Mouse (Mus musculus): ENCODE results near the gene Klf11.

Klf11 gene

DNA sequence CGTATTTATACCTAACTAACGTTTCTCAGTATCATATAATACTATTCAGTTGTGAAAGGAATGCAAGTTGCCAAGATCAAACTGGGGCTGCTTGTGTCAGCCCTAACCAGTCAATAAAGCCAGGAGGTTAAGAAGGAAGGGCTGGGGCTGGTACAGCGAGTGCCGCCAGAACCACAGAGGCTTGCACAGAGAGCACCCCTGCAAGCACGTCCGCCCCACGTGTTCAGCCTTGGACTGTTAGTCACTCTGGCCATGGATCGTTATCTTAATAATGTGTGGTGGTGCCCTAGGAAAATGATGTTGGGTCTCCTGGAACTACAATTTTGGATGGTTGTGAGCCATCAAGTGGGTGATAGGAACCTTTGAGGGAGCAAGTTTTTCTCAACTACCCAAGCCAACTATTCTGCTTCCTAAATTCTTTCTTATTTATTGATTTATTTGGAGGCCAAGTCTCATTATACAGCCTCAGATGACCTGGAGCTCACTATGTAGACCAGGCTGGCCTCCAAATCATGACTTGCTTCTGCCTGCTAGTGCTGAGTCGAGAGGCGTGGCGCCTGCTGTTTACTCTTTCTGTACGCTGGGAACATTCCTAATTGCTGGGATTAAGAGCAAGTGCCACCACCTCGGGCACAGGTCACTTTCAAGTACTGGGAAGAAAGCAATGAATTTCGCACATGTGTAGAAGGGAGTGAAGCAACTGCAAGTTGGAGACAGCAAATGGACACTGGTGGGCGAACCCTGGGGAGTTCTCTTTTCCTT is 54.6 kb downstream of the Klf11 start:
- DNase-seq = no peak

DNA sequence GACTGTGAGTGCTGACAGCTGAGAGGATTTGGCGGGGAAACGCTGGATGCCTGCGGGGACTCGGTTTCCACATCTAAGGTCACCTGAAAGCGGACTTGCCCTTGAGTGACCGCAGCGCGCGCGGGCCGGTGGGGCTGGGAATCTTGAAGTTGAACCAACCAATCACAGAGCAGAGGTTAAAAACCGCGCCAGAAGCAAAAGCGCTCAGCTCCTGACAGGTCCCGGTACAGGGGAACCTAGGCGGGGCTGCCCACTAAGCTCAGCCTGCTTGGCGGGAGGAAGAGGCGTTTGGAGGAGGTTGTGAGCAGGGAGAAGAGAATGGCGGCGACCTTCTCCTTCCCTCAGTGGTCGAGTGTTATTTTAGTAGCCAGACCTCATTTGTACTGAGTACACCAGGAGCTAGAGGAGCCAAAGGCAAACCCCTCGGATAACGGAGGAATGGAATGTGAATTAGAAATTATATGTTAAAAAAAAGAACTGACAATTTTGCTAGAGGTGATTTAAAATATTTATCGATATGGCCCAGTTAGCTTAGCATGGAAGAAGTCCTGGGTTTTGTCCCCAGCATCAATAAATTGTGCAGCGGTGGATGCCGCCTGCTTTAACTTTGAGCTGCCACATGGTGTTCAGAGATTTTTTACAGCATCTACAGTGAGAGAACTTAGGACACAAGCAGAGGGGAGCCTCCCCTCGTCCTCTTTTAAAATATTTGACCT is 55.8 kb downstream of the Klf11 start:
- no peak for DNase-seq

DNA sequence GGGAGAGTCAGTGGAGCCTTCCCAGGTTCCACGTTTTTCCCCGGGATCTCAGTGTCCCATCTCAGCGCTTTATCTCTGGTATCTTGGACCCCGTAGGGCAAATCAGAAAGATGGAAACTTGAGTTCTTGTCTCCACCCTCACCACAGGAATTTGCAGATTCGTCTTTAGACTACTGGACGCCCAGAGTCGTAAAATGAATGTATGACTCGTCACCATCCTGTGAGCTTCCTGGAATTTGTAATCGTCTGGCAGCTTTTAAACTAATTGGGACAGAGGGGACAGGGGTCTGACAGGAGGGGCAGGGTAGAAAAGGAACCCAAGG is 56.4 kb downstream of the Klf11 start:
- no peak for DNase-seq

DNA sequence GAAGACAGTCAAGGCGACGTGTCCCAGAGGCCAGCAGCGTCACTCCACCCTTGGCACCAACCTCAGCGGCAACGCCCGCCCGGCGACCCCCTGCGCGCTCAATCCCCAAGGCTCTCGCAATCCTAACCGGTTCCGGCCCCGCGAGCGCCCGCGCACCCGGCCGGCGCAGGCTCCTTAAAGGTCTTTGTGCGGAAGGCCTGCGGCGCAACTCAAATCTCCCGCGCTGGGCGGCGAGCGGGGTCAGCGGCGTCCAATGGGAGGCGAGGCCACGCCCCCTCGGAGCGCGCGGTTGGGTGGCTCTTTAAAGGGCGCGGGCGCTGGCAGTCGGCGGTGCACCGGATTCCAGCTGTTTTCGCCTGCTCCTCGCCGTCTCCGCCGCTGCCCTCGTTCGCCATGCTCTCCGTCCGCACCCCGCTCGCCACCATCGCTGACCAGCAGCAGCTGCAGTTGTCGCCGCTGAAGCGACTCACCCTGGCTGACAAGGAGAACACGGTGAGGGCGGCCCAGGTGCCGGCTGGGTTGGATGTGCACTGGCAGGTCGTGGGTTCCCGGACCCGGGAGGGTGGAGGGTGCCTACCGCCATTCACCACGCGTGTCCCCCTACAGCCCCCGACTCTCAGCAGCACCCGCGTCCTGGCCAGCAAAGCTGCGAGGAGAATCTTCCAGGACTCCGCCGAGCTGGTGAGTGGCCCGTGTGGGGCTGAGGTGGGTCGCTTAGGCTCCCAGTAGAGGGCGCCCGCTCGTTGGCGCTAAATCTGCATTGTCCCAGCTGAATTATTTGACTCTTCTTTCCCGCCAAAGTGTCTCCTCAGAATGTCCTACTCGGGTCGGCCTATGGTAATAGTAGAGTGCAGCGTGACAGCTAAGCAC is 57.1 kb downstream of the Klf11 start, which contains the start of gene Rrm2:
Gene Rrm2, plus strand, starts transcription at position 288 of the 870 bp plus-strand sequence.
- peak; percentile 85 for DNase-seq

DNA sequence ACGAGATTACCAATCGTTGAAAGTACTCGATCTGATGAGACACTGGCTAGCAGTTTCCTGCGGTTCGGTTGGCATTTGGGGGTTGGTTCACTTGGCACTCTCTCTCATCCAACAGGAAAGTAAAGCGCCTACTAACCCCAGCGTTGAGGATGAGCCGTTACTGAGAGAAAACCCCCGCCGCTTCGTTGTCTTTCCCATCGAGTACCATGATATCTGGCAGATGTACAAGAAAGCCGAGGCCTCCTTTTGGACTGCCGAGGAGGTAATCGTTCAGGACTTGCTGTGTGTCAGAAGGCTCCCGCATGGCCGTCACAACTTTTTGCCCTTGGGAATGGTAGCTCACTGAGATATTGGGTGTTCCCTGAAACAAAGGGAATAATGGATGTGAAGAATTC is 57.7 kb downstream of the Klf11 start:
- no peak for DNase-seq

DNA sequence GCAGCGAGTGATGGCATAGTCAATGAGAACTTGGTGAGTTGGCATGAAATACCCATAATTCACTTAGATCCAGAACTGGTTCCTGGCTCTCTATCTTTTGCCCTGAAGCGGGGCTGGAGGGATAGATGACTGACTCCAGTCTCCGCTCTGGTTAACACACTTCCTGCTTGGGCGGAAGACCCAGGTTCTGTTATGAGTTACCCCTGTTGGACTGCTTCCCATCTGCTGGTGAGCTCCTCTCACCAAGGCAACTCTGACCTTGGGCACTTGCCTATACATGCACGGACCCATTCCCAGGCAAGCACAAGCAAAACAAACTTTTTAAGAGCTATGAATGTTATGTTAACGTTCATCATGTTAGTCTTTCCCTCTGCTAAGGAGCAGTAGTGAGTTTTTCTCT is 58.3 kb downstream of the Klf11 start:
- no peak for DNase-seq

DNA sequence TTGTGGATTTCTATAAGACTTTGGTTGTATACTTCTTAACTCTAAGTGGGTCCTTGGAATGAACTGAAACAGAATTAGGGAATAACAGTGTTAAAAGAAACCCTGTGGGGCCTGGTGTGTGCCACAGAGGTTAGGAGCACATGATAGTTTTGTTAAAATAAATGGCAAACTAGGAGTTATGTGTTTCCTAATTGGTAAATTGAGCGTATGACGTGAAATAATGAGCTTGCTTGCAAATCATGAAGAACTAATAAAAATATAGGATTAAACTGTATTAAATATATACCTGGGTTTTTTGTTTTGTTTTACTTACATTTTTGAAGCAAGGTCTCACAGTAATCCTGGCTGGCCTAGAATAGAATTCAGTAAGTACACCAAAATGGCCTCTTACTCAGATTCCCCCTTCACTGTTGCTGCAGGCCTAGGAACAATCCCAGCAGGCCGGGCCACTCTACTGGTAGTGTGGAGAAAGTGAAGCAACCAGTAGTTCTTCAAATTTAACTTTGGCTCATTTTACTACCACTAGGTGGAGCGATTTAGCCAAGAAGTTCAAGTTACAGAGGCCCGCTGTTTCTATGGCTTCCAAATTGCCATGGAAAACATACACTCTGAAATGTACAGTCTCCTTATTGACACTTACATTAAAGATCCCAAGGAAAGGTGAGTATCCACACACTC is 58.9 kb downstream of the Klf11 start:
- DNase-seq = no peak

DNA sequence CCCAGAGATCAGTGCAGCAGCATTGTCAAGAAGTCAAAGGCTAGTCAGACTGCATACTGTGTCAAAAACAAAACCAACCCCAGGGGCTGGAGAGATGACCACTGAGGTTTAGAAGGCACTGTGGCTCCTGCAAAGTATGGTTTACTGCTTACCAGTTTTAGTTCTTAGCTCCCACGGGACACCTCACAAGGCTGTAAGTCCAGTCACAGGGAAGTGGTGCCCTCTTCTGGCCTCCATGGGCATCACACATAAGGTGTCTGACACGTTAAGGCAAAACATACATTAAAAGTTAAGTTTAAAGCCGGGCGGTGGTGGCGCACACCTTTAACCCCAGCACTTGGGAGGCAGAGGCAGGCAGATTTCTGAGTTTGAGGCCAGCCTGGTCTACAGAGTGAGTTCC is 59.6 kb downstream of the Klf11 start:
- no peak for DNase-seq
